Mouse (Mus musculus) cerebellum, adult 9-11 months (tissue): Measurements from ENCODE around the gene Btk.

Experiments
- DNase-seq: peaks from one replicate; pipeline ENCODE4 v3.0.0; 2022

The Btk gene

GRCm38 (mm10) chrX:134582888-134583669 is at the start of gene Btk:
TSS of gene Btk (minus strand) at chrX:134583570.
- no peak for DNase-seq

- no peak for DNase-seq
Measured at GRCm38 (mm10) chrX:134632710-134633109, 49.3 kb upstream of the Btk start.

DNA sequence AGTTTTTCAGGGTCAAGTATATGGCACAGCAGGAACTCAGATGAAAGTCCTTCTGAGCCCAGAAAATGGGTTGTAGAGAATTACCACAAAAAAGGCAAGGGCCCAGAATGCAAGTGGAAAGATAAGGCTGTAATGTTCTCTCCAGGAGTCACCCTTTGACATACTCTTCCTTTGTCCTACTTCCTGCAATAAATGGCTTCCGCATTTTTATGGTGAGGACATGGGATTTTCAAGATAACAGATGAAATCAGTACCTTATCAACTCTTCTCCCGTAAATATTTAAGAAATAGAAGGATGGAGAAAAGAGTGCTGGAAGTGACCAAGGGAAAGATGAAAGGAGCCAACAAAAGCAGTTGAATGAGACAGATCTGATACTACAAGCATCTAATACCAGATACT is 44.8 kb upstream of the Btk start:
- no peak for DNase-seq

GRCm38 (mm10) chrX:134623350-134623749 is 40.0 kb upstream of the Btk start:
- no peak for DNase-seq

DNA sequence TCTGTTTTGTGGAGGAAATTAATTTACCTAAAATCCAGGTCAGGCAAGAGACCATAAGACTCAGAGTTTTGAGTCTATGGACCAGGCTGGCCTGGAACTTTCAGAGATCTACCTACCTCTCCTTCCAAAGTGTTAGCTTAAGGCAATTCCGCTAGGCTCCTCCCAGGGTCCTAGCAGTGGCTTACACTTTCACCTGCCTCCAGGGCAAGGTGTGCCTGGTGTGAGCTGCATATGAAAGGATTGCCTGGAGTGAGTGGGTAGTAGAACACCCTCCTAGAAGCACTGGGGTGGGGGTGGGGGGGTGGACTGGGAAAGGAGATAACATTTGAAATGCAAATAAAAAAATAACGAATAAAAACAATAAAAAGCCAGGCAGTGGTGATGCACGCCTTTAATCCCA is 38.3 kb upstream of the Btk start:
- DNase-seq = no peak

- DNase-seq = no peak
Measured at GRCm38 (mm10) chrX:134620254-134620865, 37.0 kb upstream of the Btk start.

GRCm38 (mm10) chrX:134619695-134620094 is 36.3 kb upstream of the Btk start:
- no peak for DNase-seq

DNA sequence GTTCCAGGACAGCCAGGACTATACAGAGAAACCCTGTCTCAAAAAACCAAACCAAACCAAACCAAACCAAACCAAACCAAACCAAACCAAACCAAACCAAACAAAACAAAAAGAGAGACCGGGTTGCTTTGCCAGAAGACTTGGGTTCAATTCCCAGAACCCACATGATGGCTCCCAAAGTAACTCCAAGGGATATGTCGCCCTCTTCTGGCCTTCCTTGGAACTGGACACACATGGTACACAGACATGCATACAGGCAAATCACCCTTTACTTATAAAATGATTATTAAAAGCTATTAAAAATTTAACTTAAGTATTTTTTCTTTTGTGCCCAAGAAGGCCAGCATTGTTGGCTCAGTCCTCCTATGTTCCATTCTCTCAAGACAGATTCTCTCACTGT is 30.9 kb upstream of the Btk start:
- no peak for DNase-seq

GRCm38 (mm10) chrX:134612285-134612959 is 29.1 kb upstream of the Btk start:
- DNase-seq = peak; percentile 62

GRCm38 (mm10) chrX:134610984-134611383 is 27.6 kb upstream of the Btk start:
- DNase-seq = no peak

- DNase-seq = no peak
Measured at GRCm38 (mm10) chrX:134609472-134609871, 26.1 kb upstream of the Btk start.

DNA sequence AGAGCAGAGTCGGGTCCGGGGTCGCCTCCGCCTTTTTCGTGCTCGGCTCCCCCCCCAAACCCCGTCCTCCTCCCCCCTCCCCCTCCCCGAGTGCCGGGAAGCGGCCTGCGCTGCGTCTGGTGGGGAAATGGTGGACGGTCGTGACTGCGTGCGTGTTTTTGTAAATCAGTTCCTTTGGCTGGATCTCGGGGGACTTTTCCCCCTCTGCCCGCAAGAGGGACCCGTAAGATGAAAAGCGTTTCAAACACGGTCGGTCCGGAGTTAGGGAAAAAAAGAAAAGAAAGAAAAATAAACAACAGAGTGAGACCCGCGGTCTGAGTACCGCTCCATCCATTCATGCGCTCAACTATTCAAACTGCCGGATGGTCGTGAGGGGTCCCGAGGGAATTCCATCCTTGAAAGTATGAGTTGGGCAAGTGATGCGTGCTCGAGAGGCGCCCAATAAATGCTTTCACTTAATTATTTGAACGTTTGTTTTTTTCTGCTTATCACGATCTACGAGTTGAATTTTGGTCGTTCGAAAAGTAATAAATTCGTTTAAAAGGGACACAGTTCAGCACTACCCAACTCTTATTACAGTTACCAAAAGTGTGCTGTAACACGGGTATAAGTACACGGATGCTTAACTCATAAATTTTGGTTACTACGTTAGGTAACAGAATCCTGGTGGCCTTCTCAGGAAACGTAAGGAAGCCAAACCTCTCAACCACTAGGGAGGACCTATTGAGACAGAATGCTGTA is 18.2 kb upstream of the Btk start:
- DNase-seq = no peak

DNA sequence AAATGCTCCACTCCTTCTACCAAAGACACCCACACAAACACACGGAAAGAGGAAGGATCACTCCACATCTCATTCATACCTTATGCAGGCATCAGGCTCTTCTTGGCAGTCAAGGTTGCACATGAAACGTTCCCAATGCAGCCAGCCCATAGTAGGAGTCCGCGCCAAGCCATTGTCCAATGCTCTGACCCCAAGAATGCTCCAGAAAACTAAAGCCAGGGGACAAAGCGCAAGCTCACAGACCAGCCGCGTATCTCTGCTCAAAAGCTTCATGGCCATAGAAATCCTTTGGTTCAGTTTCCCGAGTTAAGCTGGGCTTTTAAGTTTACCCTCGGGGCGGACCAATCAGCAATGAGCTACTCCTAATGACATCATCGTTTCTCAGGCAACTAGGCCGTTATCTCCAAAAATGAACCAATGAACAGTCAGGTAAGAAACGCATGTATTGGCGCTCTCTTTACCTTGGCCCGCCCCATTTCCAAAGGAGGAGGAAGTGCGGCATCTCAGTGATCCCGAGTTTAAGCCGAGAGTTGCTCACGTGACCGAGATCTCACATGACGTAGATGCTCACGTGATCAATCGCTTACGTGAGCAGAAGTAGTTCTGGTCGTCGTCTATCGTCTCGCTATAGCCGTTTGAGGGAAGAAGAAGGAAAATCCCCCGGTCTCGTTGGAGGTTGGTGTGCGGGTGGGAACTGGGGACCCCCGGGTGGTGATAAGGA is 17.4 kb upstream of the Btk start, which contains the start of the genes Gla and Hnrnph2:
TSS of gene Gla (minus strand) at position 467 of the 721 bp plus-strand sequence.
TSS of gene Hnrnph2 (plus strand) at position 521 of the 721 bp plus-strand sequence.
- DNase-seq = peak; percentile 96

DNA sequence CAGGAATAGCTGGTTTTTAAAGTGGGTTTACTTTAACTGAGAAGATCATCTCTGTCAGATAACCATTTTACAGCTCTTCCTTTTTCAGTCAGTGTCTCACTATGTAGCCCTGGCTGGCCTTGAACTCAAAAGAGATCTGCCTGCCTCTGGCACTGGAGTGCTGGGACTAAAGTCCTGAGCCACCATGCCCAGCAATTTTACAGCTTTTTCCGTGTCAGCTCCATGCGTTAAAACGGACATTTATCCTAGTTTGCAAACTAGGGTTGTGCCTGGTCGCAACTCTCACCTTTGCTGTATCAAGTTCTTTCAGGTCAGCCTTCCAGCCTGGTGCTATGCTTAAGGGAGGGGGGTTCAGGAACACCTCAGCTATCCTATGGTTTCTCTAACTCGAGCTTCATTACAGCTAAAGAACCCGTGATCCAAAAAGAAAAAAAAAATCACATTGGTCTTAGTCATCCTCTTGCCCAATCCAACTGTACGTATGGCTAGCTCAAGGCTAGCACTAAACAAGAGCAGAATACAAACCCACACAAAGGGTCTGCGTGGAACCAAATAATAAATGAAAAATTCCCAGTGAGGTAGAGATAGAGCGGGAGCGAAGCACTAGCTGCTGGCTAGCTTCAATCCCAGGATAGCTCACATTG is 16.7 kb upstream of the Btk start:
- no peak for DNase-seq

- DNase-seq = no peak
Measured at GRCm38 (mm10) chrX:134589836-134590235, 6.5 kb upstream of the Btk start.

GRCm38 (mm10) chrX:134588997-134589396 is 5.6 kb upstream of the Btk start:
- DNase-seq = no peak

DNA sequence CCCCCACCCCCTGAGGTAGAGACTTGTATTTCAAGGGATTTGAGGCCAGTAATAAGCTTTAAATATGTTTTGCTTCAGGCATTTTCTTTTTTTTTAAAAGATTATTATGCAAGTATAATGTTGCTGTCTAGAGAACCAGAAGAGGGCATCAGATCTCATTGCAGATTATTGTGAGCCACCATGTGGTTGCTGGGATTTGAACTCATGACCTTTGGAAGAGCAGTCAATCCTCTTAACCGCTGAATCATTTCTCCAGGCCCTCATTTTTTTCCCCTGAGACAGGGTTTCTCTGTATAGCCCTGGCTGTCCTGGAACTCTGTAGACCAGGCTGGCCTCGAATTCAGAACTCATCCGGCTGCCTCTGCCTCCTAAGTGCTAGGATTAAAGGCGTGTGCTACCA is 4.9 kb upstream of the Btk start:
- DNase-seq = no peak

DNA sequence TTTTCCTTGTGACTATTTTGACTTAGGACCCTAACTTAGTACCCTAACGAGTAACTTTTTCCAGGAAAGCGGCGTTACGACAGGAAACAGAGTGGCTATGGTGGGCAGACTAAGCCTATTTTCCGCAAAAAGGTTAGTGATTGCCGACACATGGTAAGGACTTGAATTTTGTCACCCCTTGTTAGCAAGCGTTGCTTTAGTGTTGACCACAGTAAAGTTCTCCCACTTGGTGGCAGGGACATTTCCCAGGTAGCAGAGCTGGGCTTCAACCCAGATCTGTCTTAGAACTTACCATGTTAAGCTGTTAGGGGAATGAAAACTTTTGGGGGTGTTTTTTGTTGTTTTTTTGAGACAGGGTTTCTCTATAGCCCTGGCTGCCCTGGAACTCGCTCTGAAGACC is 3.1 kb upstream of the Btk start:
- DNase-seq = no peak

GRCm38 (mm10) chrX:134585103-134586002 is 2.0 kb upstream of the Btk start, which contains the start of gene Rpl36a:
TSS of gene Rpl36a (plus strand) at chrX:134585654.
- peak; percentile 89 for DNase-seq

- DNase-seq = no peak
Measured at GRCm38 (mm10) chrX:134582270-134582669, 1.1 kb downstream of the Btk start.
